Mouse (Mus musculus) 416B (cell line): ENCODE results near the gene Mpv17l.
"Not testable (repeated sequence)": the region's sequence is repeated elsewhere in the genome, so short reads cannot be mapped to it uniquely, and the experiment has no call there.

Experiments
- DNase-seq: peaks from one replicate; pipeline ENCODE4 v3.0.0; 2011; ENCODE audit warnings: low read depth

Gene Mpv17l

DNA sequence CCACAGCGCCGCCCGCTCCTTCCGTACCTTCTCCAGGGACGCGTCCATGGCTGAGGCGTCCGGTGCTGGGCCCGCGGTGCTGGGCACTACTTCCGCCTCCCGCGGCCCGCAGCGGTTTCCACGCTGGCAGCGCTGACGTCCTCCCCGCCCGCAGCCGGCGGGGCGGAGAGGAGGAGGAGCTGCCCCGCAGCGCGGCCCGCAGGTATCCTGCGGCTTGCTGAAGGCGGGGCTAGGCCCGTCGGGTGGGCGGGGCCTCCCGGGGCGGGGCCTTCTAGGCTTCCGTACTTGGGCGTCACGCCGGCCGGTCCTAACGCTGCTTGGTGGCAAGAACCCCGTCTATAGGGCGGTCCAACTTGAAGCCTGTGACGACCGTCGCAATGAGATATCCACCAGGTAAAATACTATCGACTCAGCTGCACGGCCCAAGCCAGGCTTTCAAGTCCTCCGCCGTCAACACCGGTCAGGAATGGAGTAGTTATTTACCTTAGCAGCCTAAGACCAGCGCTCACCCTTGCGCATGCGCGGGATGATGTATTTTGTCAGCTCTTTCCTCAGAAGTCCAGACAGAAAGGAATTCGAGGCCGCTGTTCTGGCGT, at the start of gene Mpv17l, which contains the start of gene Pdxdc1:
Gene Mpv17l, plus strand, starts transcription at position 274 of the 596 bp plus-strand sequence.
Gene Pdxdc1, minus strand, starts transcription at position 244 of the 596 bp plus-strand sequence.
- DNase-seq = peak; percentile 97

DNA sequence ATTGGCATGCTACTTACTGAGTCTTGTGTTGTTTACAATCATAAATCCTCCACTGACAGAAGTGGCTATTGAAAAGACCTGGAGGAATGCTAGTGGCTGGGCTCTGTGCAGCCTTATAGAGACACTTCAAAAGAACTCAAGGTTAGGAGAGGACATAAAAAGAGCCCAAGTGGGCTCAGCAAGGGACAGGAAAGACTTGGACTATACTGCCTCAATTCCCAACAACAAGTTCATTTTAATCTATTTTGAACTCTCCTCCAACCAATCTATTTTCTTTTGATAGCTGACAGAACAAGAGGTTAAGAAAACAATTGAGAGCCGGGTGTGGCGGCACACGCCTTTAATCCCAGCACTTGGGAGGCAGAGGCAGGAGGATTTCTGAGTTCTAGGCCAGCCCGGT, 49.1 kb upstream of the Mpv17l start:
- no peak for DNase-seq

DNA sequence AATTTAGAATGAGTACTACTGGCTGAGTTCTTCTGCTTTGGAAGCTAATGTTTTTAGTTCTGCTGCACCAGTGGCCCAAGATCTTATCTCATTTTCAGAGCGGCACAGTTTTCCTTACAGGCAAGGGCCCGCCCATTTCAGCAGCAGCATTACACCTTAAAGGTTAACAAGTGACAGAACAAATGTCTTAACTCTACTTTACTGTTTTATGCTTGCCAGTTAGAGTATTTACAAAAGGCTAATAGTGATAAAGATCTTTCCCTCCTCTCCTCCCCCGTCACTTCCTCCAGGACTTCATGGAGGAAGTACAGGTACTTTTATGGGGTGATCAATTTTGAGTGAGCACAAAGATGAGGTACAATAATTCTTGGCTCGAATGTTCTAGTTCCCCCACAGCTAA, 36.9 kb upstream of the Mpv17l start:
- DNase-seq = no peak

DNA sequence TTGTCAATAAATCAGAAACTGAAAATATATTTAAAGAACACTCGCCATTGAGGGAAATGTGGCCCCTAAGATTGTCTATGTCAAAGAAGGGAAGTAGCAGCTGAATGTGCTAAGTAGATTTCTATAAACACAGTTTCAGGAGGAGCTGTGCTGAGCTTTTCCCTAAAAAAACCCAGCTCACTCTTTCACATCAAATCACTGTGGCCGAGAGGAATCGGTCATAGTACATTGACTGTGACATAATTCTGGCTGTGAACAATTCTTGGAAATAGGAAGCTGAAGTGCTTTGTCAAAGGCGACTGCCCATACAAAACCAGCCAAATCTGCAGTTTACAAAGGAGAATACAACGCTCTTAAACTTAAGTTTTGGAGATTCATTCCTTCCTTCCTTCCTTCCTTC, 36.3 kb upstream of the Mpv17l start:
- DNase-seq = no peak

DNA sequence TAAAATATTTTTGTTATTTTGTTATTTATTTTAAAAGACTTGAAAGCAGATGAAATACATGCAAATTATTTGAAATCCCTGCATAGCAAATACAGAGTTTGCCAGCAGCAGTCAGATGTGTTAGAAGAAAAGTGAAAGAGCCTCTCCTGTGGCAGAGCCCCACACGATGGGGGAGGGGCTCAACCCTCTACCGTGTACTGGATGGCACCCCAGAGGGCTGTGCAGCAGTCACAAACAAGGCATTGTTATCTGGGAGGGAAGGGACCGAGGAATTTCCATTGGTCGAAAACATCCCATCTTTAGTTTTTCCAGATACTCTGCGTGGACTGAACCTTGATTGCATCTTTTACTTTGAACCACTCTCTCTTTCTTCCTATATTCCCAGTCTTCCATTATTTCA, 35.6 kb upstream of the Mpv17l start:
- not testable (repeated sequence) for DNase-seq

DNA sequence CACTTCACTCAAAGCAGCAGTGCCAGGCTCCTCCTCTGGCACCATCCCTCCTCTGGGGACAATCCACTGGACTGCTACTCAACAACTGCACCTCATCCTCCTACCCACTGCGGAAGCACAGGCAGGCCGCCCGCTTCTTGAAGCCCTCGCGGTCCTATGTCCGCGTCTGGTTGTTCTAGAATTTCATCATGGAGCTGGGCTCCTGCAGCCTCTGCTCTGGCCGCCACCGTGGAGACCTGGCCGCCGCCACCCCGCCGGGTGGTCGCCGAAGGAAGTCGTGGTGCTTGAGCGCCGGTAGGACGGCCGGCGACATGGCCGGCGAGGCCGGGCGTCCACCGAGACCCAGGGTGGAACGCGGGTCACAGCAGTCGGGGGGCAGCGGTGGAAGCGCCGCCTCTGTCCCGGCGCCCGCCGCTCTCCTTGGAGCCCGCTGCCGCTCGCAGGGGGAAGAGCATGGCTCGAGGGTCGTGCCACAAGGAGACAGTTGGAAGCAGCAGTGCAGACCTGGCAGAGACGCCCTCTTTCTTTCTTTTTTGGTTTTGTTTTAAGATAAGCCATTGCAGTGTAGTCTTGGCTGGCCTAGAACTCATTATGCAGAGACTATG, 34.9 kb upstream of the Mpv17l start:
- no peak for DNase-seq

DNA sequence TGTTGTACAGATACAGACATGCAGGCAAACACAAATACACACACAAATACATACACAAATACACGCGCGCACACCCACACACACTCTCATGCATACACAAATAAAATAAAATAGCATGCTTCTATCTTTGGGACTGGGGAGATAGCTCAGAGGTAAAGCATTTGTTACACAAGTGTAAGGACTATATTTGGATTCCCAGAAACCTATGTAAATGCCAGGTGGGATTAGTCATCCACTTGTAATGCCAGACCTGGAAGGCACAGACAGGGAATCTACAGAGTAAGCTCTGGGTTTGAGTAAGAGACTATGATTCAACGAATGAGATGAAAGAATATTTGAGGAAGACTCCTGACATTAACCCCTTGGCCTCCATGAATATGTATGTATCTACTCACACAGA, 27.5 kb upstream of the Mpv17l start:
- no peak for DNase-seq

DNA sequence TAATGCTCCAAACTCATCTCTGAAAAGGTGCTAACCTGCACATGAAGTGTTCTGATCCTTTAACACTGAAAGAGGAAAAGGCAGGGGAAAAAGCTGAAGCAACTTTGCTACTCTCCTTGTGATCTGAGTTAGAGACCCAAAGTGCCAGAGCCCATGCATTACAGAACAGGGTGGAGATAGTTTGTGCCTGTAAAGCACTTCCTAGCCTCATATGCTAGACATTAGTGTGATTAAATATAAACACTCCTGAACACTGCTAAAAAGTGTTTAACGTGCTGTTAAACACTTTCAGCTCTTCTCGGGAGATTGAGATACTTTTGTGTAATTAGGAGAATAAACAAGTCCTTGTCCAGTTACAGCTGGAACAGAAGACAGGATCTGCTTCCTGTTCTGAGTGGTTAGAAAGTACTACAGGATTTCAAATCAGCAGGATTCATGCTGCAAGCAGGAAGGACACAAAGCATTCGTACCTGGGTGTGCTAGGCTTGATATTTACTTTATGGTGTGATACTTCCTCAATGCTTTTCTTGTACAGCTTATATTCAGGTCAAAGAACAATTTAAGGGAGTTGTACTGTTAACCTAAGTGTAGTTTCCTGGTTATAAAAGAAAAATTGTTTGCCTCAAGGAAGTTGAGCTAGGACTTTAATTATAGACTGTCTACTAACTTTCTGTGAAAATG, 19.7 kb upstream of the Mpv17l start:
- peak; percentile 44 for DNase-seq

DNA sequence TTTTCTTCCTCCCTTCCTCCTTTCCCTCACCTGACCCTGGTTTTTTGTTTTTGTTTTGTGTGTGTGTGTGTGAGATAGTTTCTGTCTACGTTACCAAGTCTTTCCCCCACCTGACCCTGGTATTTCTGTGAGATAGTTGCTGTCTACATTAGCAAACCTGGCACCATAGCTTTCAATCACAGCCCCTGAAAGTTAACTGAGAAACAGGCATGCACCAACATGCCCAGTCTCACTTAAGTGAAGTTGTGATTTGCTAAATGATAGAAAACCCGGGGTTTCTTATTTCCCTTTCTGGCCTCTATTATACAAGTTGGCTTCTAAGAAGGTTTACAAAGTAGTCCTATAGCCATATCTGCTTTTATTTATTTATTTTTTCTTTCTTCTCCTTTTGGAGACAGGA, 12.5 kb upstream of the Mpv17l start:
- DNase-seq = no peak

DNA sequence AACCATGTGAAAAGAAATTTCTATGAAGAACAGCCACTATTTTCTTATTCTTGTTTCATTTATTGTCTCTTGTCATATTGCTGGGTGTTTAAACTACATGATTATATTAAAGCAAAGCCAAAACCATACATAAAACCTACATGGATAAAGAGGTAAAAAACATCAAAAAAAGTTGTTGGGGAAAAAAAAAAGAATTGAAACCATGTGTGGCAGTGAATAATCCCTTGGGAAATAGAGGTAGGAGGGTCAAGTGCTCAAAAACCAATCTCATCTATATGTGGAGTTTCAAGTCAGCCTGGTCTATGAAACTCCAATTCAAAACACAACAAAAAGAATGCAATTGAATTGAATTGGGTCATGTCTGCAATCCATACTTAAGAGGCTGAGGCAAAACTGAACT, 10.1 kb upstream of the Mpv17l start:
- DNase-seq = no peak

DNA sequence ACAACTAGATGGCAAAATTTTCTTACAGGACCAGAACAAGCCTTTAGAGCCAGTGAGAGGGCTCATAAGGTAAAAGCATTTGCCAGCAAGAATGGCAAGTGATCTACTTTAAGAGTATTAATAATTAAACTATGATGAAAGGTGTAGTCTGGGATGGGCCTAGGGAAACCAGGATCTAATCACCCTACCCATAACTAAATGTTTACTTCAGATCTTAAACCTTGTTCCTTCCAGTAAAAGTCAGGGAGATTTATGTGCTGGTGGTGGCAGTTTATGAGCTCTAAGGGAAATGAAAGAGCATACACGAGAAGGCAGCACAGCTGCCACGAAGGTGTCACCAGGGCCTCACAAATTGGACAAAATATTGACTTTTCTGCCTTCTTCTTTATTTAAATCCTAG, 8.9 kb upstream of the Mpv17l start:
- DNase-seq = no peak

DNA sequence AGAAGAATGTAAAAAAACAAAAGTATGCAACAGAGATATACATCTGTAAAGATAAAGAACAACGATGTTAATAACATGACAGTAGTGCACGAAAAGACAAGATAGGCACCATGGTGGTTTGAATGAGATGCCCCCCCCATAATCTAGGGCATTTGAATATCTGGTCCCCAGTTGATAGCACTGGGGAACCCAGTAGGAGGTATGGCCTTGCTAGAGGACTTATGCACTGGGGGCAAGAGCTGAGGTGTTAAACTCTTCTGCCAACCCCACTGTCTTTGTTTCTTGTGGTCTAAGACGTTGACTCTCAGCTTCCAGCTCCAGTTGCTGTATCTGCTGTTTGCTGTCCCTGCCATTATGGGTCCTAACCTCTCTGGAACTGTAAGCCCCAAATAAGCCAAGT, 7.2 kb upstream of the Mpv17l start:
- no peak for DNase-seq

DNA sequence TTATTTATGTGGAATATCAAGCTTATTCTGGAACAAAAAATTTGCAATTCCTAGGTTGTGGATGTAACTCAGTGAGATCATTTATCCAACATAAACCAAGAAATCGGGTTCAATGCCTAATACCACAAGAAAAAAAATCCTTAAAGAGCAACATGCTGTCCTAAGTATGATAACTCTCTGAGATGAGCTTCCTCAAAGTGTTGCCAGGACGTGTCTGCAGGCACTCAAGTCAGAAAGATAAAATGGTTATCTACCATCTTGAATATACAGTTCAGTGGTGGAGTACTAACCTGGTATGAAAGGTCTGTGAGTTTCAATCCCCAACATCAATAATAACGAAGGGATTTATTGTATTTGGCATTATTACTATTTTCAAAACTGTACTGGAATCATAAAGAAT, 6.6 kb upstream of the Mpv17l start:
- DNase-seq = no peak

DNA sequence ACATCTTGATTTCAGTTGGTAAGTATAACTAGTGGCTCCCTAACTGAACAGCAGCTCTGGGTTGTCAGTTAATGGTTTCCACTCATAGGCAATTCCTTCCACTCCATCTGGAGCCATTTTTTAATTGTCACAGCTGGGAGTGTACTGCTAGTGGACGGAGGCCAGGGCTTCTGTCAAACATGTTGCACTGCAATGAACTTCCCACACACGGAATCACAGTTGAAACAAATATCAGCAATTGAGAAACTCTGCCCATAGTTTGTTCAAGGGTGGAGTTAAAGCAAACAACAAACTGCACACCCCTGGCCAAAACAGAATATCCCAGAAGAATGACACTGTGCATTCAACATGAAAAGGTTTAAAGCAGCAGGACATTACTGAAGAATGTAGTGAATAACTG, 4.0 kb upstream of the Mpv17l start:
- no peak for DNase-seq

DNA sequence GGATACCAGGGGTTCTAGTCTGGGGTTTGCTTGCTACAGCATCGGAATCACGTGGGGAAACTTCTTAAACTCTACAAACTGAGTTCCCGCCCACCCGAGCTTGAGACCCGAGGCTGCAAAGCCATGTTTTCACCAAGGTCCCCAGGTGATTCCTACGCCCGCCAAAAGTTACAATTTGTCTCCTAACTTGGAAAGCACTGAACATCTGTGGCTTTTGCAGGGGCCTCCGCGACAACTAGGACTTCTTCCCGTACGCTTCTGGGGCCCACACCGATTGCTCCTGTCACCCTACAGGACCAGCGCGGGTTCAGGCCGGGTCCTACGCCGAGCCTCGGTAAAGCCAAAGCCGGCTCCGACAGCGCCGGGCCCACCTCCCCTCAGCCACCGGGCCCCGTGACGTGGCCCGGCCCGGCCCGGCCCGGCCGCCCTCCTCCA, 547 bp upstream of the Mpv17l start:
- peak; percentile 62 for DNase-seq

DNA sequence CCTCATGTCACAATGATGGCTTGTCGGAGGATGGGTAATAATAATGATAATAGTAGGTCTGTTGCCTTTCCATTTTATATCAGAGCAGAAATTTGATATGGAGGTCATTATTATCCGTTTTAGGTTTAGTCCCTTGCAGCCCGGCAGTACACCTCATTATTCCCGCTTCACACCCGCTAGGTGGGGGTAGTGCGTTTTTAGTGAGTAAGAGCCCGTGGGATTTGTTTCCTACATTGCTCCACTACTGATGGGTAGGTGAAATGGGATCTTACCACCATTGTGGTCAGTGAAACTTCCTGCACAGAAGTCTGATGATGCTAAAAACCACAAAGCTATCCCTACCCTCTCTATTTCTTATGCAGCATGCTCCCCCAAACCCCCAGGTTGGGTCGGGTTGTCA, 527 bp downstream of the Mpv17l start:
- peak; percentile 95 for DNase-seq

DNA sequence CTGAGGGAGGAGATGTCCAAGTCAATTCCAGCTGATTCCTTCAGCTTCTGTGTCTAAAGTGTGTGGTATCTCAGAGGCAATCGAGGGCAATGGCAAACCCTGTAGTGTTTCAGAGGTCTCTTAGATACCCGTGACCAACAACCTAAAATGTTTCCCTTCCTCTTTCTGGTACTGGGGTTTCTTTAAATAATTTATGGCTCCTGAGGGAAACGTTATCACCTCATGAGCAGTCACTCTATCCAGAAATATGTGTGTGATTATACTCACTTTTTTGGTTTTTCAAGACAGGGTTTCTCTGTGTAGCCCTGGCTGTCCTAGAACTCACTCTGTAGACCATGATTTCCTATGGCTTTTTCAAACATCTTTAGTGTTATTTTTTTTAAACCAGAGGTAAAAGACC, 4.3 kb downstream of the Mpv17l start:
- no peak for DNase-seq

DNA sequence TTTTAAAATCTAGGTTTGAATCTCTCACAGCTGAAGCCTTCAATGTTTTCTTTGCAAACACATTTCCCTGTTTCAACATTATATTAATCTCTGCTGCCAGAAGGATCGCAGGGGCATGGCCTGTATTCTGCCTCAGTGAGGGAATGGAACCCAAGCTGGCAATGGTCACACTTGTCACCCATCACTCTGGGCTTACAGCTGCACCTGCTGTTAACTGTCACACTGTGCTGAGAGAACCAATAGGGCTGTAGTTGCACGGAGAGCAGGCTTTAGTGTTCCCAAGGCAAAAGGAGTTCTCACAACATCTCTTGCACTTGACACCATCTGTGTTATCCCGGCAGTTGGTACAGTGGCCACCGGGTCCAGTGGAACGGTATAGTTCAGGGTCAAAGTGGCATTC, 17.1 kb downstream of the Mpv17l start:
- DNase-seq = no peak

DNA sequence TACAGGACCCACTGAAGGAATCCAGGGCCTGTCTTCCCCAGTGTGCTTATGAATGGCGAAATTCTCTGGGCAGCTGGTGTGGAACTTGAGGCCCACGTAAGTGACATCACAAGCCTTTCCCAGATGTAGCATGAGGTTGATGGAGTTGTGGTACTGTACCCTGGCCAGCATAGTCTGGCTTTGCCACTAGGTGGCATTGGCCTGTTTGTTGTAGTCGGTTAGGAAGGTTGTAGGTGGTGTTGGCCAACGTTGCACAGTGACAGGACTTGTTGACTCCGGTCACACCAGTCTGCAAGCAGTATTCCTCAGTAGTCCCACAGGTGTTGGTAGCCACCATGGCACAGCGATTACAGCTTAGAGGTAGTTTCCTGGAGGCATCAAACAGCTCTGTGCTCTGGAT, 18.1 kb downstream of the Mpv17l start:
- peak; percentile 50 for DNase-seq

DNA sequence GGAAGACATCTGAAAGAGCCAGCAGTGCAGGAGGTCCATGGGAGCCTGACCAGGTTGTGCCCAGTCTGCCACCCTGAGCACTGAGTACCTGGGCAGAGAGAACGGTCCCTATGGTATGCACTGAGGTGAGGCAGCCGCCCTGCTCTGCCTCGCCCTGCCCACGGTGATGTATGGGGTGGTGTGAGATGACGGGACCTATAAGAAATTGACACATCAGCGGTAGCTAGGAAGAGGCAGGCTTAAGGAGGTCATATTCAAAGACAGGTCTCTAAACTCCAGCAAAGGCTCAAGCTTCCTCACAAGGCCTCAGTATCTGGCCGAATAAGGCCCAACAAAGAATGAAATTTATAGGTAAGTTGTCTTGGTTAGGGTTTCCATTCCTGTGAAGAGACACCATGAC, 18.8 kb downstream of the Mpv17l start:
- no peak for DNase-seq

DNA sequence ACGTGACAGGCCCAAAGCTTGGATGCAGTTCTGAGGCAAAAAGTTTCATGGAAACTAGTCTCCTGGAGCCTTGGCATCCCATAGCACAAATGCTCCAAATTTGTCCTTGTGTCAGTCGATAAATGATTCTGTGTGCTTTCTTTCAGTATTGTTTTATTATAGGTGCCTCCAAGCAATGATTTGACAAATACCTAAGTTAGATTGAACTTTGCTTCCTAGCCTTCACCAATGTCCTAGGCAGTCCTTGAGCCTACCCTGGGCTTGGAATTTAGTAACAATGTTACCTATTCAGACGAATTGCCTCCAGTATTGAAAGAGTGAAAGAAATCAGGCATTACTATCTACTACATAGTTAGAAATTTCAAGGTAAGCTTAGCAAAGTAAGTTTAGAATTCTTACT, 19.5 kb downstream of the Mpv17l start:
- DNase-seq = not testable (repeated sequence)

DNA sequence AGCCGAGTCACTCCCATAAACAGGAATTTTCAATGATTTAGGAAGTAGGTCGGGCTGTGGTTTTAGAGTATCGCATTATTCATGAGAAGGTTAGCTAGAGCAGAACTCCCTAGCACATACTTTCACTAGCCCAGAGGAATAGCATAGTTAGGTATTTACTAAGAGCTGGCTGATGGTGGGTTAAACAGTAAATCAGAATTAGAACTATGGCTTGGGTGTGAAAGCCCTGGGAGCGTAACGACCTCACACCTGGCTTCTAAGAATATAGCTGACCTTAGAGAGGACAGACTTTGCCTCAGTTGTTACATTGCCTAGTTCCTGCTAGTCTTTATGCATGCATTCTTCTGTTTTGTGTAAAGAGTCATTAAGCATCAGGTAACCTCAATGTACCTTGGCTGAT, 20.0 kb downstream of the Mpv17l start:
- DNase-seq = not testable (repeated sequence)

DNA sequence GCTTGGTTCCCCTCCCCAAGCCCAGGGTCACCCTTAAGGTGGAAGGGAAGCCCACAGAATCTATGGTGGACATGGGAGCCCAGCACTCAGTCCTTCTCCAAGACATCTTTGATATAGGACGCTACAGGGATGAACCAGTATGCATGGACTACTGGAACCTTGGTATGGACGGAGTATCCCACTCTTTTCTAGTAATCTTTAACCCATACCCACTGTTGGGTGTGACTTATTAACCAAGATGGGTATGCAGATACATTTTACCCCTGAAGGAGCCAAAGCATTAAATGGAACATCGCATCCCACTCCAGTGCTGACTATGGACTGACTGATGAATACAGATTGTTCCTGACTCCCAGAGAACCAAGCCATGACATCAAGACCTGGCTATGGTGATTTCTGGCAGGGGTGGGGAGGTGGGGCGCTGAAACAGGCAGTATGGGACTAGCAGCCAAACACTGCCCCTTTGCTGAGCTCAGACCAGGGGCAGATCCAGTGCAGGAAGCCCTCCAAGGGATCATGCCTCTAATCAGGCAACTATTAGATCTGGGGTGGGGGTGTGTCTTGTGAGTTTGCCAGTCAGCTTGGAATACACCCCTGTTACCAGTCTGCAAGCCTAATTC, 24.6 kb downstream of the Mpv17l start:
- DNase-seq = no peak
